In the genomic region with DNA sequence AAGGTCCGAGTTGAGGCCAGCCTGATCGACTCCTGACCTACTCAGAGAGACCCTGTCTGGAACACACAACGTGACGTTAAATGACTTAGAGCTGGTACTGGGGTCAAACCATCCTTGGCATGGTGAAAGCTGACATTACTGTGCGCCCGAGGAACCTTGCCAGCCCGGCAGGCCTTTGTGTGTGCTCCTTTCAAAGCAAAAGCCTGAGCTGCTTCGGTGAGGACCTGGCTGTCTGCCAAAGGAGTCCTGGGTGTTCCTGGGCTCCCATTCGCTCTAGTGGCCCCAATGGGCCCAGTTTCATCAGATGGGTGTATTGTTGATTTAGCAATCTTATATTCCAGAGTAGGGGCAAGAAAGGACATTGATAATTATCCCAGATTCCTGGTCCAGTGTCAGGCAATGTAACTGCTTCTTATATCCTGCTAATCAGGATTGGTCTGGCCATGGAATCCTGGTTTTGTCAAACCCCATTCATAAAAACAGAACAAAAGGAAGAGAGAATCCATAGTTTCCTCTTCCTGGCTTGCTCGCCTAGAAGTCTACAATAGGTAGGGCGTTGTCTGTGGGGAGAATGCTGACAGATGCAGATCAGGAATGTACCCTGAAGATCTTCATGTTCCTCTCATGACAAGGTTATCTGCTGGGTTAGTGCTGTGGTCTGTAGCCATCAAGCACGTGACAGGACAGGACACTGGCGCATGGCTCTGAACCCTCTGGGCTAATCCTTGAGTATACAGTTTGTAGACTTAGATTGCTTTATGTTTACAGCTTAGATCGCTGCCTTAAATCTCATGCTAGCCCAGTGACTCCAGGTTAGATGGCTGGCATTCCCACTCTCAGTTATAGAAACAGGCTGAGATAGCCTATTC, we compare ENCODE assay signal across 14 mouse cellular contexts. TPM values are rescaled to one million over a fixed set of nuclear protein-coding genes. Genes with fewer than 3 reads are reported as not detected.
A peak's percentile ranks its signal among the peaks of the same experiment; 100 is the strongest.
DNase-seq lines count a peak whose midpoint lies in the region; ATAC-seq and TF ChIP-seq lines count a peak whose summit lies in the region.
"Had no signal": no experiment of that assay in that cellular context is flagged by ENCODE, and none has a peak within 500 bp of the region (broad histone marks: within the 10 kb centered on the region; RNA-seq: fewer than 3 reads in every experiment).

No protein-coding gene starts in this region.

- H3K27me3 ChIP-seq in intestine, embryonic 16.5 days (replicated peaks; ENCODE audit: control insufficient read depth, insufficient read depth, low read length): no peaks in the 10 kb centered on the region
- H3K27me3 ChIP-seq in intestine, postnatal 0 days (replicated peaks; ENCODE audit: control insufficient read depth, insufficient read depth, low read length): no peaks in the 10 kb centered on the region
- no peaks in the 10 kb centered on the region for H3K27me3 ChIP-seq in lung, embryonic 14.5 days (ENCODE audit: insufficient read depth, low read length)
- H3K27me3 ChIP-seq: embryonic facial prominence, embryonic 15.5 days; midbrain, embryonic 15.5 days; stomach, embryonic 15.5 days had no signal

- H3K27ac ChIP-seq in intestine, embryonic 16.5 days (ENCODE audit: low read length): no peak overlapping the region
- H3K27ac ChIP-seq in intestine, postnatal 0 days (ENCODE audit: low read depth, low read length): no peak overlapping the region
- H3K27ac ChIP-seq in lung, embryonic 14.5 days (ENCODE audit: low read depth): no peak overlapping the region
- H3K27ac ChIP-seq: embryonic facial prominence, embryonic 15.5 days; hindbrain, embryonic 10.5 days; midbrain, embryonic 15.5 days; stomach, embryonic 15.5 days had no signal

- H3K9ac ChIP-seq in intestine, embryonic 16.5 days (ENCODE audit: low read depth, low read length): no peak overlapping the region
- H3K9ac ChIP-seq in intestine, postnatal 0 days (ENCODE audit: low read depth, low read length): no peak overlapping the region
- H3K9ac ChIP-seq in lung, embryonic 14.5 days: no peak overlapping the region
- H3K9ac ChIP-seq: embryonic facial prominence, embryonic 15.5 days; midbrain, embryonic 15.5 days; stomach, embryonic 15.5 days had no signal

- no peak overlapping the region for H3K4me3 ChIP-seq in intestine, embryonic 16.5 days (ENCODE audit: low read length)
- no peak overlapping the region for H3K4me3 ChIP-seq in intestine, postnatal 0 days (ENCODE audit: low read depth, low read length)
- no peak overlapping the region for H3K4me3 ChIP-seq in lung, embryonic 14.5 days (ENCODE audit: low read depth, low read length)
- H3K4me3 ChIP-seq: embryonic facial prominence, embryonic 15.5 days; hindbrain, embryonic 10.5 days; midbrain, embryonic 15.5 days; stomach, embryonic 15.5 days had no signal

- H3K36me3 ChIP-seq in intestine, embryonic 16.5 days (ENCODE audit: control insufficient read depth, insufficient read depth, low read length): peaks cover 10% of the 10 kb centered on the region
- peaks cover 20% of the 10 kb centered on the region; the same call in 1 of the 2 replicates for H3K36me3 ChIP-seq in intestine, postnatal 0 days (ENCODE audit: control insufficient read depth, insufficient read depth)
- H3K36me3 ChIP-seq in lung, embryonic 14.5 days (ENCODE audit: insufficient read depth): peaks cover 47% of the 10 kb centered on the region
- H3K36me3 ChIP-seq: midbrain, embryonic 15.5 days had no signal

- no peaks in the 10 kb centered on the region for H3K4me1 ChIP-seq in intestine, embryonic 16.5 days (ENCODE audit: control insufficient read depth, insufficient read depth, low read length)
- no peaks in the 10 kb centered on the region for H3K4me1 ChIP-seq in intestine, postnatal 0 days (replicated peaks; ENCODE audit: control insufficient read depth, insufficient read depth, low read length)
- H3K4me1 ChIP-seq in lung, embryonic 14.5 days (ENCODE audit: insufficient read depth): no peaks in the 10 kb centered on the region
- H3K4me1 ChIP-seq: embryonic facial prominence, embryonic 15.5 days; midbrain, embryonic 15.5 days; stomach, embryonic 15.5 days had no signal

- peak; percentile 33 for DNase-seq in lung, embryonic 14.5 days
- DNase-seq in lung, postnatal 14 days: no peak
- DNase-seq in adrenal gland, postnatal 25 days: peak; percentile 51
- DNase-seq in ovary, postnatal 10 days (ENCODE audit: low spot score): no peak
- DNase-seq: cerebellum, adult 8-10 months had no signal

- H3K9me3 ChIP-seq in intestine, embryonic 16.5 days (ENCODE audit: control insufficient read depth, low read length): no peaks in the 10 kb centered on the region
- no peaks in the 10 kb centered on the region for H3K9me3 ChIP-seq in intestine, postnatal 0 days (ENCODE audit: control insufficient read depth)
- H3K9me3 ChIP-seq in lung, embryonic 14.5 days (ENCODE audit: low read depth, low read length): no peaks in the 10 kb centered on the region
- H3K9me3 ChIP-seq: embryonic facial prominence, embryonic 15.5 days; G1E; hindbrain, embryonic 10.5 days; midbrain, embryonic 15.5 days; stomach, embryonic 15.5 days had no signal

- no peak for TF ChIP-seq CTCF in intestine, postnatal 0 days (IDR thresholded peaks at IDR 0.05; ENCODE audit: low read depth)
- TF ChIP-seq CTCF in lung, embryonic 14.5 days (IDR thresholded peaks at IDR 0.05; ENCODE audit: low read depth): no peak

- H3K4me2 ChIP-seq in intestine, embryonic 16.5 days (ENCODE audit: low read depth, low read length): no peak overlapping the region
- H3K4me2 ChIP-seq in intestine, postnatal 0 days (replicated peaks; ENCODE audit: low read depth): no peak overlapping the region
- H3K4me2 ChIP-seq in lung, embryonic 14.5 days: no peak overlapping the region
- H3K4me2 ChIP-seq: embryonic facial prominence, embryonic 15.5 days; midbrain, embryonic 15.5 days; stomach, embryonic 15.5 days had no signal

- WGBS in intestine, embryonic 16.5 days: 76% methylated on average over 14 of the region's 14 CpGs
- 60% methylated on average over 14 of the region's 14 CpGs for WGBS in intestine, postnatal 0 days
- 78% methylated on average over 14 of the region's 14 CpGs for WGBS in lung, embryonic 14.5 days

- ATAC-seq in intestine, embryonic 16.5 days: peak; percentile 28; the same call in 1 of the 2 replicates
- ATAC-seq in intestine, postnatal 0 days: no peak
- no peak for ATAC-seq in lung, embryonic 14.5 days (ENCODE audit: insufficient read depth)
- 0 out of 2 replicates have a peak, but pooled peaks have one; percentile 24 for ATAC-seq in megakaryocyte progenitor cell, adult 5-6 weeks (replicated peaks; ENCODE audit: poor library complexity)
- ATAC-seq in megakaryocyte, adult 5-6 weeks (ENCODE audit: poor library complexity, severe bottlenecking): no peak
- ATAC-seq: midbrain, embryonic 15.5 days had no signal

RNA-seq across cellular contexts. Expression of gene Dhx35, which starts 7.4 kb away (rescaled TPM):
- 12.3 and 12.7 TPM in 2 replicates for polyA plus RNA-seq in intestine, embryonic 16.5 days (2015; fragmentation: Nextera tagmentation; extraction: Ambion mirVana)
- 7.0 and 7.5 TPM in 2 replicates for polyA plus RNA-seq in intestine, postnatal 0 days (2015; fragmentation: Nextera tagmentation; extraction: Ambion mirVana)
- polyA plus RNA-seq in lung, embryonic 14.5 days (2014; fragmentation: Nextera tagmentation; extraction: Ambion mirVana): 17.0 and 17.1 TPM in 2 replicates
- total RNA-seq in adrenal gland, postnatal 25 days (2021): 15.3 and 15.4 TPM in 2 replicates
- total RNA-seq in megakaryocyte progenitor cell, adult 5-6 weeks (2015): 10.1 and 12.4 TPM in 2 replicates
- 15.3 and 17.3 TPM in 2 replicates for total RNA-seq in megakaryocyte progenitor cell, adult 5-6 weeks (2017)
- 8.4 and 12.4 TPM in 2 replicates for total RNA-seq in megakaryocyte, adult 5-6 weeks (2015)
- 10.2 and 10.4 TPM in 2 replicates for total RNA-seq in megakaryocyte, adult 5-6 weeks (2017)

RNA-seq across cellular contexts. Expression of gene Fam83d, which starts 19.3 kb away (rescaled TPM):
- polyA plus RNA-seq in intestine, embryonic 16.5 days (2015; fragmentation: Nextera tagmentation; extraction: Ambion mirVana): 39.7 and 45.0 TPM in 2 replicates
- polyA plus RNA-seq in intestine, postnatal 0 days (2015; fragmentation: Nextera tagmentation; extraction: Ambion mirVana): 15.0 and 15.4 TPM in 2 replicates
- polyA plus RNA-seq in lung, embryonic 14.5 days (2014; fragmentation: Nextera tagmentation; extraction: Ambion mirVana): 64.1 and 67.5 TPM in 2 replicates
- total RNA-seq in adrenal gland, postnatal 25 days (2021): 2.3 and 2.8 TPM in 2 replicates
- total RNA-seq in megakaryocyte progenitor cell, adult 5-6 weeks (2015): 8.9 and 9.3 TPM in 2 replicates
- total RNA-seq in megakaryocyte progenitor cell, adult 5-6 weeks (2017): 5.9 and 7.6 TPM in 2 replicates
- 9.5 and 10.3 TPM in 2 replicates for total RNA-seq in megakaryocyte, adult 5-6 weeks (2015)
- 8.1 and 10.6 TPM in 2 replicates for total RNA-seq in megakaryocyte, adult 5-6 weeks (2017)

Comparison
In these comparisons a context has a peak if more than half of its experiments do, and no peak if none do; other contexts are left out.
1. ATAC-seq: peak in intestine, embryonic 16.5 days (single experiment) and megakaryocyte progenitor cell, adult 5-6 weeks (single experiment); none in intestine, postnatal 0 days (single experiment), lung, embryonic 14.5 days (single experiment) and megakaryocyte, adult 5-6 weeks (single experiment).
2. DNase-seq: peak in lung, embryonic 14.5 days (single experiment) and adrenal gland, postnatal 25 days (single experiment); none in lung, postnatal 14 days (single experiment) and ovary, postnatal 10 days (single experiment).